Mouse (Mus musculus): Measurements from ENCODE around the gene Traf3ip2.

DNA sequence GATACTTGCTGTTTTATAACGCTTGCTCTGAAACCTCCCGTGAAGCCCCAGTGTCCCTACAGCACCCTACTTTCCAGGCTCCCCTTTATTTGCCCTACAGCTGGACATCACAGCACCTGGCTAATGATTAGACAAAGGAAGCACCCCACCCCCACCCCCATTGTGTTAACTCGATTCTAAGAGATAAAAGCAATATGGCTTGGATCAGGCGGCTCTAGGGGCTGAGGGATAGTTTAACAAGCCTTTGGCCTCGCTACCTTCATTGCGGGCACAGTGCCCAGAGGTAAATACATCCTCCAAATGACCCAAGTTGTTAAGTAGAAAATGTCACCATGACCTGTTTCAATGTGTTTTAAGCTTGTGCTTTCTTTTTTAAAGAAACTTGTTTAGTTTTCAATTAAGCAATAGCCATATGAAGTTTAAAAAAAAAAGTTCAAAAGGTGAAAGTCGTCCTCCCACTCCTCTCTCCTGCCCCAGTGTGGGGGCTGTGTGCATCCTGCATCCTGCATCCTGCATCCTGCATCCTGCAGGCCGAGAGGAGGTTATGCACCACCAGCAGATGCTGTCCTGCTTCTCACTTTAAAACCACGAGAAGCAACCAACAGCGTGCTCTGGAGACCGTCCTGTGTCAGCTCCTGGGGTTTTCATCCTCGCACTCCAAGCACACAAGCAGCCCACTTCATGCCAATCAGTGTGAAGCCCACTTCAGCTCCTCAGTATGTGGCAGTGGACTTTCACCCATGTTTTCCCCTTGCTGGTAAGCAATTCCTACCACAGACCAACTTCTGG is 12.3 kb downstream of the Traf3ip2 start:
- no peak for TF ChIP-seq CTCF (IDR thresholded peaks at IDR 0.05; ENCODE audit: borderline replicate concordance, insufficient read depth, low read length)
- TF ChIP-seq POLR2A (IDR thresholded peaks at IDR 0.05; ENCODE audit: low read depth, low read length): no peak

Measured in embryonic fibroblast, embryonic 13.5 days (primary cell).